Mouse (Mus musculus) myocyte (in vitro differentiated cells): ENCODE measurements around the gene Celf5.
"Not testable (repeated sequence)": the region's sequence is repeated elsewhere in the genome, so short reads cannot be mapped to it uniquely, and the experiment has no call there.

Experiments
- CEBPB ChIP-seq: IDR thresholded peaks from 2 replicates; pipeline ENCODE4 v1.6.1; 2011; ENCODE audit warnings: mild to moderate bottlenecking, moderate library complexity; ENCODE audit not compliant: poor library complexity, insufficient read depth, severe bottlenecking
- E2F4 ChIP-seq: IDR thresholded peaks from one replicate; pipeline ENCODE4 v1.6.1; 2011; ENCODE audit warnings: mild to moderate bottlenecking, control low read depth, moderate library complexity; ENCODE audit not compliant: insufficient read depth
- MAX ChIP-seq: IDR thresholded peaks from one replicate; pipeline ENCODE4 v1.6.1; 2011; ENCODE audit warnings: low read depth, mild to moderate bottlenecking, control low read depth
- MYOD1 ChIP-seq, 3 experiments: IDR thresholded peaks; one replicate each; pipeline ENCODE4 v1.6.1; 2011; ENCODE audit warnings: control low read depth in 2 of 3, low read depth in 2 of 3, mild to moderate bottlenecking in 2 of 3, moderate library complexity in 1 of 3; ENCODE audit not compliant: insufficient read length in 2 of 3, control insufficient read depth in 1 of 3
- MYOG ChIP-seq, 3 experiments: IDR thresholded peaks; one replicate each; pipeline ENCODE4 v1.6.1; 2011; ENCODE audit warnings: control low read depth in 2 of 3, low read depth in 2 of 3, mild to moderate bottlenecking in 2 of 3; ENCODE audit not compliant: insufficient read length in 2 of 3, control insufficient read depth in 1 of 3, insufficient read depth in 1 of 3
- POLR2A ChIP-seq: IDR thresholded peaks from one replicate; pipeline ENCODE4 v1.6.1; 2011; ENCODE audit warnings: low read depth, mild to moderate bottlenecking, control low read depth, moderate library complexity; ENCODE audit not compliant: insufficient read length
- POLR2AphosphoS2 ChIP-seq: IDR thresholded peaks from one replicate; pipeline ENCODE4 v1.6.1; 2011; ENCODE audit warnings: low read depth, control low read depth; ENCODE audit not compliant: insufficient read length
- SRF ChIP-seq: IDR thresholded peaks from one replicate; pipeline ENCODE4 v1.6.1; 2011; ENCODE audit warnings: low read depth; ENCODE audit not compliant: control insufficient read depth, insufficient read length
- TCF12 ChIP-seq: IDR thresholded peaks from one replicate; pipeline ENCODE4 v1.6.1; 2011; ENCODE audit warnings: mild to moderate bottlenecking, control low read depth; ENCODE audit not compliant: poor library complexity, insufficient read depth, severe bottlenecking
- TCF3 ChIP-seq: IDR thresholded peaks from one replicate; pipeline ENCODE4 v1.6.1; 2011; ENCODE audit warnings: low read depth, control low read depth; ENCODE audit not compliant: insufficient read length
- USF1 ChIP-seq: IDR thresholded peaks from one replicate; pipeline ENCODE4 v1.6.1; 2011; ENCODE audit warnings: low read depth, mild to moderate bottlenecking, control low read depth, moderate library complexity

- TF ChIP-seq TCF12; POLR2A; MYOD1 (IDR thresholded peaks at IDR 0.05; ENCODE audit: control insufficient read depth in 1 of 3, insufficient read length in 2 of 3, low read depth in 2 of 3); USF1; CEBPB; MAX; E2F4; POLR2AphosphoS2; TCF3; SRF; MYOG (IDR thresholded peaks at IDR 0.05; ENCODE audit: control insufficient read depth in 1 of 3, insufficient read depth in 1 of 3, insufficient read length in 2 of 3, low read depth in 2 of 3): not testable (repeated sequence)
Measured at GRCm38 (mm10) chr10:81445516-81445915, 37.0 kb downstream of the Celf5 start.
